Mouse (Mus musculus) neural tube, embryonic 12.5 days (tissue): ENCODE measurements around the gene Fbxl19. TPM values are rescaled to one million over a fixed set of nuclear protein-coding genes. Genes with fewer than 3 reads are reported as not detected.
A peak's percentile ranks its signal among the peaks of the same experiment; 100 is the strongest.

Experiments
- ATAC-seq: fragments of 200-750 bp; cut with Nextera tagmentation; 2 replicates; pipeline ENCODE4 v1.8.0; 2017; ENCODE audit warnings: low read depth, mild to moderate bottlenecking, moderate TSS enrichment, moderate library complexity; ENCODE audit not compliant: low FRiP score
- H3K27ac ChIP-seq: fragments of 300-500 bp; sonication (generic); 2 replicates; pipeline ENCODE4 v1.5.1; 2016
- H3K27me3 ChIP-seq: fragments of 300-500 bp; sonication (generic); replicated peaks from 2 replicates; pipeline ENCODE4 v1.6.1; 2016; ENCODE audit warnings: mild to moderate bottlenecking
- H3K36me3 ChIP-seq: fragments of 300-500 bp; sonication (generic); 2 replicates; pipeline ENCODE4 v1.6.1; 2016; ENCODE audit warnings: mild to moderate bottlenecking
- H3K4me1 ChIP-seq: fragments of 300-500 bp; sonication (generic); 2 replicates; pipeline ENCODE4 v1.6.1; 2016
- H3K4me2 ChIP-seq: fragments of 300-500 bp; sonication (generic); replicated peaks from 2 replicates; pipeline ENCODE4 v1.6.1; 2016; ENCODE audit warnings: mild to moderate bottlenecking
- H3K4me3 ChIP-seq: fragments of 300-500 bp; sonication (generic); 2 replicates; pipeline ENCODE4 v1.5.1; 2016
- H3K9ac ChIP-seq: fragments of 300-500 bp; sonication (generic); 2 replicates; pipeline ENCODE4 v1.6.1; 2016; ENCODE audit warnings: mild to moderate bottlenecking
- H3K9me3 ChIP-seq: fragments of 300-500 bp; sonication (generic); 2 replicates; pipeline ENCODE4 v1.6.1; 2016; ENCODE audit warnings: mild to moderate bottlenecking
- WGBS: fragments of 180-500 bp; shearing (Covaris S2); methylation state at CpG from one replicate; pipeline ENCODE4 v1.1.7; 2016; 5-methylcytosine and 5-hydroxymethylcytosine counted together
- polyA plus RNA-seq: library from polyadenylated mRNA; unstranded; fragments of >200 nt; fragmentation: Nextera tagmentation; extraction: Ambion mirVana; gene quantifications from 2 replicates; pipeline ENCODE4 v1.2.1, GENCODE M21; 2016

Fbxl19 gene
- polyA plus RNA-seq, 1 experiment from 2014 or later = 10.2 TPM

GRCm38 (mm10) chr7:127761026-127761425 is 16.7 kb downstream of the Fbxl19 start:
- ATAC-seq = no peak
- WGBS = 51% methylated on average over 7 of the region's 7 CpGs
- Histone ChIP-seq H3K4me3 (no peak overlapping the region), H3K4me1 (0 out of 2 replicates have a peak, but pooled peaks cover under 1% of the 10 kb centered on the region), H3K4me2 (no peak overlapping the region), H3K27me3 (no peaks in the 10 kb centered on the region), H3K36me3 (peaks cover 80% of the 10 kb centered on the region), H3K9me3 (no peaks in the 10 kb centered on the region), H3K27ac (no peak overlapping the region), H3K9ac (no peak overlapping the region)

GRCm38 (mm10) chr7:127763642-127764041 is 19.3 kb downstream of the Fbxl19 start:
- Histone ChIP-seq H3K36me3 (peaks cover 79% of the 10 kb centered on the region), H3K4me1 (peaks cover 4% of the 10 kb centered on the region), H3K9me3 (no peaks in the 10 kb centered on the region), H3K27ac (no peak overlapping the region), H3K4me2 (no peak overlapping the region), H3K27me3 (no peaks in the 10 kb centered on the region), H3K9ac (no peak overlapping the region), H3K4me3 (no peak overlapping the region)
- no peak for ATAC-seq
- whole genome bisulfite sequencing = 95% methylated on average over 4 of the region's 4 CpGs

DNA sequence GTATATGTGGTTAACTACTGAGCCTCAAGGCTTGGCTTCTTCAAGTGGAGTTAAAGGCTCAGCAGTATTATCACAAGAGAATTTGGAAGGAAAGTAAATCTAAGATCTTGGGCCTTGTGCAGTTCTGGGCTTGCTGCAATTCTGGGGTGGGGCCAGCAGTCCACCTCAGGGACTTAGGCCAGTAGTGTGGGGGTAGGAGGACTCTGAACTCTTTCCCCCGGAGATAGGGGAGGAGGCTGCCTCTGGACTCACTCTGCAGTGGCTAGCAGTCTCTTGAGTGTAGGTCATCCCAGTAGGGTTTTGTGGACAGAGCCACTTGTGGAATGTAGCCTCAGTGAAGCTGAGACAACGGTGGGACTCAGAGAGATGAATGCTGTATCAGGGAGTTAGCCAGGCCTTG is 21.4 kb downstream of the Fbxl19 start:
- no peak for ATAC-seq
- H3K36me3 ChIP-seq = peaks cover 69% of the 10 kb centered on the region
- H3K27ac ChIP-seq = no peak overlapping the region
- no peak overlapping the region for H3K4me2 ChIP-seq
- H3K9me3 ChIP-seq = no peaks in the 10 kb centered on the region
- 91% methylated on average over 2 of the region's 2 CpGs for WGBS
- no peak overlapping the region for H3K4me3 ChIP-seq
- H3K4me1 ChIP-seq = peaks cover 25% of the 10 kb centered on the region
- H3K27me3 ChIP-seq = no peaks in the 10 kb centered on the region
- no peak overlapping the region for H3K9ac ChIP-seq

GRCm38 (mm10) chr7:127766851-127767609 is 22.7 kb downstream of the Fbxl19 start:
- no peak overlapping the region for H3K4me2 ChIP-seq
- H3K27ac ChIP-seq = no peak overlapping the region
- H3K9me3 ChIP-seq = no peaks in the 10 kb centered on the region
- no peak overlapping the region for H3K9ac ChIP-seq
- H3K27me3 ChIP-seq = no peaks in the 10 kb centered on the region
- peaks cover 59% of the 10 kb centered on the region for H3K36me3 ChIP-seq
- no peak overlapping the region for H3K4me3 ChIP-seq
- no peak for ATAC-seq
- H3K4me1 ChIP-seq = peaks cover 25% of the 10 kb centered on the region
- WGBS = 82% methylated on average over 17 of the region's 17 CpGs

DNA sequence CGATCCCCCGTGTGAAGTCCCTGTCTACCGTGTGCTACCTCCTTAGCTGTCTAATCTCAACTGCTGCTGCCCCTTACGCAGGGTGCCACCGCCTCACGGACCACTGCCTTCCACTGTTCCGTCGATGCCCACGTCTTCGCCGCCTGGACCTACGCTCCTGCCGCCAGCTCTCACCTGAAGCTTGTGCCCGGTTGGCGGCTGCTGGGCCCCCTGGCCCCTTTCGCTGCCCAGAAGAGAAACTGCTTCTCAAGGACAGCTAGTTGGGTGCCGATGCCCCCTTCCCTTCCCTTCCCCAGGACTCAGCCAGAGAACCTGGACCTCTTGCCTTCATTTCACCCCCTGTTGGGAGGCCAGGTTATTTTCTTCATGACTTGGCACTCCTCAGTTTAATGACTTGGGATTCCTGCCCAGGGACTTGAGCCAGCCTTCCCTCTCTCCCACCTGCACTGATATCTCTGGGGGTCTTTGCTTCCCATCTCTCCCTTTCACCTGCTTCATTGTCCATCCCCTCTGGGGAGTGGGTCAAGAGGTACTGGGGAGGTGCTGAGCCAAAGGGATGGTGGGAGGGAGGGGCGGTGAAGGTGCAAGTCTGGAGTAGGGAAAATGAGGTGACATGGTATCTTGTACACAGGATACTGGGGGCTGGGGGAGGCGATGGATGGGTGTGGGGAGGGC is 23.5 kb downstream of the Fbxl19 start:
- WGBS = 94% methylated on average over 19 of the region's 19 CpGs
- Histone ChIP-seq H3K4me3 (no peak overlapping the region), H3K27ac (no peak overlapping the region), H3K27me3 (no peaks in the 10 kb centered on the region), H3K36me3 (peaks cover 53% of the 10 kb centered on the region), H3K9me3 (no peaks in the 10 kb centered on the region), H3K4me1 (peaks cover 25% of the 10 kb centered on the region), H3K4me2 (0 out of 2 replicates have a peak overlapping the region, but pooled peaks have one; percentile 73), H3K9ac (no peak overlapping the region)
- no peak for ATAC-seq

DNA sequence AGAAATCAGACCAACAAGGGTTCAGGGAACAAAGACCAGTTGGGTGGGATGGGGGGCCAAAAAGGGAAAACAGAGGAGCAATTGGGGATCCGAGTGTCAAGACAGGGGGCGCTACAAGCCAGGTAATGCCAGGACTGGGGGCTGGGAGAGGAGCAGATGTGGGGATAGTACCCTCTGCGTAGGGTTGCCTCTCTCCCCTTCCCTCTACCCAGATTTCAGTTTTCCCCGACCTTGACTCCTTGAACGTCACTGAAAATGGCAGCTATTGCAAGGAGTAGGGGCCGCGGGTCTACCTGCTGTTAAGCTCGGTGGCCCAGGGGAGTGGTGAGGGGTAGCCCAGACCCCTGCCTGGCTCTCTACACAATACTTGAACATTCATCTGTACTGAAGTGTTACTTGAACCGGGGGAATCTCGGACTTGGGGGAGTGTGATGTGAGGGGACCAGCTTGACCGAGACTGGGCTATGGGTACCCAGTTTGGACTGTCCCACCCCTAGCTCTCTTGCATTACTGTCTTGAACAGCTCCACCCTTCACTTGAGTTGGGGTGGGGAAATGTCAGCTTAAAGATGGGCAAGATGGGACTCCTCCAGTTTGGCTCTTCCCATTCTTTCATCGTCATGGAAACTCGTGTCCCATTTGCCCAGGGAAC is 24.1 kb downstream of the Fbxl19 start:
- ATAC-seq = peak; percentile 43
- H3K27me3 ChIP-seq = no peaks in the 10 kb centered on the region
- H3K4me3 ChIP-seq = no peak overlapping the region
- H3K27ac ChIP-seq = no peak overlapping the region
- no peaks in the 10 kb centered on the region for H3K9me3 ChIP-seq
- H3K36me3 ChIP-seq = peaks cover 49% of the 10 kb centered on the region
- peak overlapping the region; percentile 73 for H3K4me2 ChIP-seq
- H3K9ac ChIP-seq = no peak overlapping the region
- WGBS = 46% methylated on average over 13 of the region's 13 CpGs
- H3K4me1 ChIP-seq = peaks cover 25% of the 10 kb centered on the region

DNA sequence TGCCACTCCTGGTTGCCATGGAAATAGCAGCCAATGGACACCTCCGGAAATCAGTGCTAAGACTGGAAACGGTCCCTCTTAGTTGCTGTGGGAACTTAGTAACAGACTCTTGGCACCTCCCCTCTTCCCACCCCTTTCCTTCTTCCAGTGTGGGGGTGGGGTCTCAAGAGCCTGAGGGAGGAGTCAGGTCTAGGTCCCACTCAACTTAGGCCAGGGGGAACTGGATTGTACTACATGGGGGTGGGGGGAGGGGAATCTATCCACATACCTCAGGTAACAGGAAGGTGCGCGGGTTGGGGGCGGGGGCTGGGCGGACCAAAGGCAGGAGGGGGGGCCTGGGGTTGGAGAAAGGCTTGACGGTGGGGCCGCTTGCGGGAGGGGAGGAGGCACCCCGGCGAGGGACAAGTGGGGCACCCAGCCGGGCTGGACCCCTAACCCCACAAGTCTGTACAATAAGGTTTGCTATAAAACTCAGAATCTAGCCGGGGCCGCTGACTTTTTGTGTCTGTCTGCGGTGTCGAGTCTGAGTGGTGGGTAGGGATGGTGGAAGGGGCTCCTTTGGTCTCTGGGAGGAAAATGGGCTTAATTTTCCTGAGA is 24.8 kb downstream of the Fbxl19 start:
- H3K4me2 ChIP-seq = peak overlapping the region; percentile 73
- H3K9me3 ChIP-seq = no peaks in the 10 kb centered on the region
- ATAC-seq = peak; percentile 87
- H3K4me1 ChIP-seq = peaks cover 25% of the 10 kb centered on the region
- H3K9ac ChIP-seq = peak overlapping the region; percentile 67
- H3K36me3 ChIP-seq = peaks cover 43% of the 10 kb centered on the region
- H3K4me3 ChIP-seq = peak overlapping the region; percentile 45
- no peak overlapping the region for H3K27ac ChIP-seq
- 2% methylated on average over 16 of the region's 16 CpGs for WGBS
- H3K27me3 ChIP-seq = no peaks in the 10 kb centered on the region

- peaks cover 25% of the 10 kb centered on the region for H3K4me1 ChIP-seq
- H3K9me3 ChIP-seq = no peaks in the 10 kb centered on the region
- no peak within 1 kb of the TSS for H3K27ac ChIP-seq
- peak within 1 kb of the TSS; percentile 73 for H3K4me2 ChIP-seq
- whole genome bisulfite sequencing = under 1% methylated on average over 24 of the region's 24 CpGs
- H3K9ac ChIP-seq = peak within 1 kb of the TSS; percentile 67
- peaks cover 37% of the 10 kb centered on the region for H3K36me3 ChIP-seq
- H3K27me3 ChIP-seq = no peaks in the 10 kb centered on the region
- H3K4me3 ChIP-seq = peak within 1 kb of the TSS; percentile 45
- ATAC-seq = peak; percentile 63
Measured at GRCm38 (mm10) chr7:127769651-127770038, 25.3 kb downstream of the Fbxl19 start, which contains the start of gene Orai3. Gene Orai3, plus strand, starts transcription at chr7:127769815.

- H3K4me1 ChIP-seq = peaks cover 25% of the 10 kb centered on the region
- H3K4me3 ChIP-seq = peak overlapping the region; percentile 45
- peak overlapping the region; percentile 73 for H3K4me2 ChIP-seq
- peak; percentile 27 for ATAC-seq
- H3K27ac ChIP-seq = no peak overlapping the region
- no peaks in the 10 kb centered on the region for H3K9me3 ChIP-seq
- no peaks in the 10 kb centered on the region for H3K27me3 ChIP-seq
- WGBS = 6% methylated on average over 27 of the region's 27 CpGs
- H3K9ac ChIP-seq = peak overlapping the region; percentile 67
- H3K36me3 ChIP-seq = peaks cover 31% of the 10 kb centered on the region
Measured at GRCm38 (mm10) chr7:127770039-127770905, 25.9 kb downstream of the Fbxl19 start.

DNA sequence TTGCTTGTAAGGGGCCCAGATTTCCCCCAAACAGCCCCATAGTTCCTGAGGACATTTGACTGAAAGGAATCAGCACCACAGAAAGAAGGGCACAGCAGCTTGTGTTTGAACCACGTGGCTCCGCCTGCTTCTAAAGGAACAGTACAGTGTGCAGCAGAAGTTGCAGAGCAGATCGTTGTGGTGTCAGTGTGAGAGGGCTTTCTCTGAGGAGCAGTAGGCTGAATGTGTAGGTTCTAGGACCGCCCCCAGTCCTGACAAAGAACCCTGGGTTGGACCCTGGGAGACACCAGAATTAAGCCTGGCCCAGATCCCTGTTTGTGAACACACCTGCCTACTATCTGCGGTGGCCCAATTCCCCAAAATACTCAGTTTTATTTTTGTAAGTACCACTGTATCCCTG is 26.9 kb downstream of the Fbxl19 start:
- Histone ChIP-seq H3K9me3 (no peaks in the 10 kb centered on the region), H3K9ac (no peak overlapping the region), H3K4me2 (0 out of 2 replicates have a peak overlapping the region, but pooled peaks have one; percentile 73), H3K4me1 (peaks cover 25% of the 10 kb centered on the region), H3K36me3 (peaks cover 22% of the 10 kb centered on the region), H3K4me3 (no peak overlapping the region), H3K27ac (no peak overlapping the region), H3K27me3 (no peaks in the 10 kb centered on the region)
- no peak for ATAC-seq
- 70% methylated on average over 5 of the region's 5 CpGs for WGBS

DNA sequence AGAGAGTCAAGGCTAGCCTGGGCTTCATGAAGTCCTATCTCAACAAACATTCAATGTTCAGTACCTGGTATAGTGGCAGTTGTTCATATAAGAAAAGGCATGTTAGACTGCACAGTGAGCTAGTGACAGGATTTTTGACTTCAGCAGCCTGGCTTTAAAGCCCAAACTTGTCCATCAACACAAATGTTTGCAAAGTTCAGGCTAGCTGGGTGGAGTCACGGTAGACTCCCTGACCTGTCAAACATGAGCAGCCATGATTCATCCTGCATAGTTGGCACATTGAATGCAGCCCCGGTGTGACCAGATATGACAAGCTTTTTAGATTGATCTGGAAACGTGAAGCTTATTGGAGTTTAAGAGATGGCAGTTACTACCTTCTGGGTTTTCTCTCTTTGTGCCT is 27.7 kb downstream of the Fbxl19 start:
- 79% methylated on average over 3 of the region's 3 CpGs for WGBS

More for the DNA sequence above, 27.7 kb downstream of the Fbxl19 start:
- H3K4me2 ChIP-seq = no peak overlapping the region
- H3K36me3 ChIP-seq = peaks cover 16% of the 10 kb centered on the region
- no peaks in the 10 kb centered on the region for H3K27me3 ChIP-seq
- H3K4me1 ChIP-seq = peaks cover 25% of the 10 kb centered on the region
- no peaks in the 10 kb centered on the region for H3K9me3 ChIP-seq
- H3K4me3 ChIP-seq = no peak overlapping the region
- no peak overlapping the region for H3K9ac ChIP-seq
- ATAC-seq = no peak
- H3K27ac ChIP-seq = no peak overlapping the region
